Mouse (Mus musculus): ENCODE data around the gene Haghl.
A peak's percentile ranks its signal among the peaks of the same experiment; 100 is the strongest.
"Not testable (repeated sequence)": the region's sequence is repeated elsewhere in the genome, so short reads cannot be mapped to it uniquely, and the experiment has no call there.

The Haghl gene

GRCm38 (mm10) chr17:25818851-25819780 lies 33.6 kb upstream of the Haghl start:
- DNase-seq (ENCODE audit: extremely low spot score, low read depth, low spot score): no peak

GRCm38 (mm10) chr17:25817662-25818061 lies 32.2 kb upstream of the Haghl start:
- DNase-seq (ENCODE audit: extremely low spot score, low read depth, low spot score): no peak

GRCm38 (mm10) chr17:25813471-25813870 lies 28.0 kb upstream of the Haghl start:
- DNase-seq (ENCODE audit: extremely low spot score, low read depth, low spot score): no peak

- no peak for DNase-seq (ENCODE audit: extremely low spot score, low read depth, low spot score)
These were observed 25.4 kb upstream of the Haghl start for GRCm38 (mm10) chr17:25810890-25811289.

- no peak for DNase-seq (ENCODE audit: extremely low spot score, low read depth, low spot score)
These were observed 24.3 kb upstream of the Haghl start for GRCm38 (mm10) chr17:25809606-25810340.

GRCm38 (mm10) chr17:25808789-25809605 lies 23.5 kb upstream of the Haghl start, which contains the start of gene Fbxl16:
Gene Fbxl16, plus strand, starts transcription at chr17:25809085.
- no peak for DNase-seq (ENCODE audit: extremely low spot score, low read depth, low spot score)

- no peak for DNase-seq (ENCODE audit: extremely low spot score, low read depth, low spot score)
These were observed 22.6 kb upstream of the Haghl start for GRCm38 (mm10) chr17:25808028-25808427.

GRCm38 (mm10) chr17:25807452-25807851 lies 22.0 kb upstream of the Haghl start:
- not testable (repeated sequence) for DNase-seq (ENCODE audit: extremely low spot score, low read depth, low spot score)

GRCm38 (mm10) chr17:25806507-25806906 lies 21.0 kb upstream of the Haghl start:
- no peak for DNase-seq (ENCODE audit: extremely low spot score, low read depth, low spot score)

GRCm38 (mm10) chr17:25802825-25803517 lies 17.5 kb upstream of the Haghl start:
- DNase-seq (ENCODE audit: extremely low spot score, low read depth, low spot score): no peak

GRCm38 (mm10) chr17:25801029-25801428 lies 15.6 kb upstream of the Haghl start:
- no peak for DNase-seq (ENCODE audit: extremely low spot score, low read depth, low spot score)

GRCm38 (mm10) chr17:25796951-25797369 lies 11.5 kb upstream of the Haghl start, which contains the start of gene Metrn:
Gene Metrn, minus strand, starts transcription at chr17:25797136.
- no peak for DNase-seq (ENCODE audit: extremely low spot score, low read depth, low spot score)

GRCm38 (mm10) chr17:25796211-25796771 lies 10.8 kb upstream of the Haghl start:
- no peak for DNase-seq (ENCODE audit: extremely low spot score, low read depth, low spot score)

GRCm38 (mm10) chr17:25795609-25796092 lies 10.2 kb upstream of the Haghl start, which contains the start of gene AC134908.4:
Gene AC134908.4, minus strand, starts transcription at chr17:25795659.
- peak; percentile 49 for DNase-seq (ENCODE audit: extremely low spot score, low read depth, low spot score)

GRCm38 (mm10) chr17:25794998-25795397 lies 9.5 kb upstream of the Haghl start:
- DNase-seq (ENCODE audit: extremely low spot score, low read depth, low spot score): no peak

GRCm38 (mm10) chr17:25794197-25794596 lies 8.7 kb upstream of the Haghl start:
- DNase-seq (ENCODE audit: extremely low spot score, low read depth, low spot score): no peak

- no peak for DNase-seq (ENCODE audit: extremely low spot score, low read depth, low spot score)
These were observed 7.1 kb upstream of the Haghl start, which contains the start of gene Fam173a for GRCm38 (mm10) chr17:25792615-25793014. Gene Fam173a, minus strand, starts transcription at chr17:25792901.

GRCm38 (mm10) chr17:25791843-25792527 lies 6.5 kb upstream of the Haghl start:
- peak; percentile 47 for DNase-seq (ENCODE audit: extremely low spot score, low read depth, low spot score)

- DNase-seq (ENCODE audit: extremely low spot score, low read depth, low spot score): no peak
These were observed 5.9 kb upstream of the Haghl start for GRCm38 (mm10) chr17:25791320-25791842.

Data from hindlimb bud, embryonic 11.5 days (tissue).